Mouse (Mus musculus): Measurements from ENCODE around the gene Fam98a.
A peak's percentile ranks its signal among the peaks of the same experiment; 100 is the strongest.

The Fam98a gene

DNA sequence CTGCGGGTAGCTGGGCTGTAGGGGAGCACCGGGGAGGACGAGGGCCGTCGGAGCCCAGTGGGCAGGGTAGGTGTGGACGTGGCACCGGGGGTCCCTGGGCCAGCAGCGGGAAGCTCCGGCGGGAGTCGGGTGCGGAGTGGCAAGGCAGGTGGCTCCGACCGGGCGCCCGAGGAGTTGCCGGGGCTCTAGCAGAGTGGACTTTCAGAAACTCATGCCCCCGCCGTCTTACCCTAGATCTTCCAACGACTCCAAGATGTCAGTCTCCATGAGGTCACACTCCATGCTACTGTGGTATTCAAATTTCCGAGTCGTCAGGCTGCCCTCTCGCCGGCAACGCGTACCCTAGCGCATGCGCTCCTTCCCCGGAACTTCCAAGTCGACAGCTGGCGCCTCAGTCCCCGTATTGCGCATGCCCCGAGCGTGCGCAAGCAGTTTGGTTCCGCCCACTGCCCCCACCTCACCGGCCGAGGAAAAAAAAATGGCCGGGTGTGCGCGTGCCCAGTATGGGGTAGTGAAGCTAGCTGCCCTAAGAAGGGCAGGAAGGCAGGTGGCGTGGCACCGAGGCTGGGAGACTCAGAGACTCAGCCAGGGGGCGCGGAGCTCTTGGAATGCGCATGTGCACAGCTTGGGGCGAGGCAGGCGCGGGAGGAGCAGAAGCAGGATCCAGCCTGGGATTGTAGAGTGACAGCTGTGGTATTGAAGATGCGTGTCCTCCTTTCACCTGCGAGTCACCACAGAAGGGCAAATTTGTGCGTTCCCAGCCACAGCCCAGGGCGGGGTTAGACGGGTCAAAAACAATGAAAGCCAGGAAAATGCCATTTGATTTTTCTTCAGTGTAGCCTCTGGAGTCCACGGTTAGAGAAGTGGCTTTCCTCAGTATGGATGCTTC, at the start of gene Fam98a:
Gene Fam98a, minus strand, starts transcription at position 435 of the 889 bp plus-strand sequence.
- DNase-seq = peak; percentile 98

DNA sequence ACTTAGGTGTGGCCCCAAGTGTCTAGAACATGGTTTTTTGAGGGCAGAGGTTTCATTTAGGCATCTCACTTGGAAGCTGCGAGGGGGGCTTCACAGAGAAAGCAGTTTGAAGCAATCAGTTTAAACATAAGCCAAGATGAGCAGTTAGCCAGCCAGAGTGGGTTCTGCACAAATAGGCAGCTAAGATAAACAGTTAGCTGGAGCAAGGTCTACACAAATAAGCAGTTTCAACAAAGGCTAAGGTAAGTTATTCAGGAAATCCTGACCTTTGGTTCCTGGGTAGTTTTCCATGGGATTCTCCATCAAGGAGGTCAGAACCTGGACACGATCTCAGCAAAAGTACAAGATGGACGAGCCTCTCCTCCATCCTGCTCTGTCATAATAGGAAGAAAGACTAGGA, 46.9 kb upstream of the Fam98a start:
- DNase-seq = no peak

DNA sequence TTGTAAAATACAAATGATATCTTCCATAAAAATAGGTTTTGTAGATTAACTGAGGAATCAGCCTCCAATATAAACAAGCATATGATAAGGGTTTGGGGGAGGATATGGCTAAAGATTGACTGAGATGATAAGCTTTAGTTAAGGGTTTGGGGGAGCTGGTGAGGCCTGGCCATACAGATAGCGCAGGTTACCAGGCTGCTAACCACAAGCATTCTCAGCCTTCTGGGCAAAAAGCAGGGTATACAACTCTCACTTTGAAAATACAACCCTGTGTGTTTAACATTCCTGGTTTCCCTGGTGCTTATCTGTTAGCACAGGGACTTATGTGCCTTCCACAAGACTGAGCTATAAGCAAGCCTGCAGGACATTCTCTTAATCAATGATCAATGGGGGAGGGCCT, 31.0 kb upstream of the Fam98a start:
- no peak for DNase-seq

DNA sequence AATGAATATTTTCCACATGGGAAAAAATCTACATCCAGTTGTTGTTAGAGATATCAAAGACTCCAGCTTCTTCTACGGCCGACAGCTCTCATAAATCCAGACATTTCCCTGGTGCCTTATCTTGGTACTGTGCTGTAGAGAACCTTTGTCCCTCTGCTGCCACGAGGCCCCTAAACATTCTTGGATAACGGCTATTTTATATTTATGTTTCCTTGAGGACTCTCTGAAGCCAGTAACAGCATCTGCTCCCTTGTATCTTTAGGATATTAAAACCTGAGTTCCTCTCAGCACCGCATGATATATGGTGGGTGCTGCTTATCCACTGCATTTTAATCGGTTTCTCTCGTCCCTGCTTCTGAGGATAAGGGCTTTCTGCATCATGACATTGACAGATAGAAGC, 23.9 kb upstream of the Fam98a start:
- DNase-seq = no peak

DNA sequence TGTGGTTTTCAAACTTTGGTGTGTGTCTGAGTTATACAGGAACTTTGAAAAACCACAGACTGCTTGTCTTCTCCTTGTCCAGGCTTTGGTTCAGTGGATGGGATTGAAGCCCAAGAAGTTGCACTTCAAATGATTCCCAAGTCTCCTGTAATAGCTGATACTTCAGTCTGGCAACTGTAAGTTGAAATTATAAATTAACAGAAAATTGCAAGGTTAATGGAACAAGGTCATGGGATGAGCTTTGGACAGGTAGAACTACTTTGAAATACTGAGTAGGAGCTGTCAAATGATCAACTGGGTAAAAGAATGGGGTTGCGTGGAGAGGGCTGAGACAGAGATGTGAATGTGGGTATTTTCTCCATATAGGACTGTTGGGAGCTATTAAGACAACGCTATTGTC, 6.3 kb upstream of the Fam98a start:
- no peak for DNase-seq

DNA sequence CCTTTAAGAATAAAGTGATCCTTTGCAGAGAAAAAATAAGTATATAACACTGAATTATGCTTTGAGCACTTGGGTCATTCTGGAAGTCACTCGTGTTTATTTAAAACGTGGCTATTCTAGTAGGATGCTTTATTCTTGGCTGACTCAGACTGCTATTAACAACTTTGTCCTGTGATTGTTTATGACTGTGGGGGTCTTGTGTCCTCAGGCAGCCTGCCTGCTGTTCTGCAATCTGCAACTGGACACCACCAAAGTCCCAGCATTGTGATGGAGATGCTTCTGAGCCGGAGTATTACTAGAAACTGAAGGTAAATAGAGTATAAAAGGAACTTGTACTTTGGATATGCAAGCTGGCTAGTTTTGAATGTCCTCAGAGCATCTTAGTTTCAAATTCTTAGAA, 5.3 kb upstream of the Fam98a start:
- no peak for DNase-seq

DNA sequence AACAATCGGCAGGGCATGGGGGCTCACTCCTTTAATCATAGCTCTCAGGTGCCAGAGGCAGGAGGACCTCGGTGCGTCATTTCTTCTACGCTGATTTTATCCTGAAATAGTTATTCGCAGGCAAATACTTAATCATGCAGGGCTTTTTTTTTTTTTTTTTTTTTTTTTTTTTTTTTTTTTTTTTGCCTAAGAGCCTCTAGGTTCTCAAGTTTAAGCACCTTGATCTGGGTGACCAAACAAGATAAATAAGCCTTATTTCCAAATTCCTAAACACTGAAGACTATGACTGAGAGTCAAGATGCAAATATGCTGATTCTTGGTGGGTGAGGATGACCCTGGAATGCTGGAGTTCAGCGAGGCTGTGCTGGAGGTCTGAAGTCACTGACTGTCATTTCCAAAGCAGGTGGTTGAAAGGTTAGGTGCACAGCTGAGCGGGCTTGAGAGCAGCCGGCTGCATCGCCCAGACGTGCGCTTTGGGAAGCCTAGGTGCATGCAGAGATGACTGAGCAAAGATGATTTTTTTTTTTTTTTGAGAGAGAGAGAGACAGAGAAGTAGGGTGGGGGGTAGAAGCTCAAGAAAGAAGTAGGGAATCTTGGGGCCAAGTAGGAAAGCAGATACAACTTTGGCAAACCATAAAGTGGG, 854 bp downstream of the Fam98a start:
- DNase-seq = no peak

DNA sequence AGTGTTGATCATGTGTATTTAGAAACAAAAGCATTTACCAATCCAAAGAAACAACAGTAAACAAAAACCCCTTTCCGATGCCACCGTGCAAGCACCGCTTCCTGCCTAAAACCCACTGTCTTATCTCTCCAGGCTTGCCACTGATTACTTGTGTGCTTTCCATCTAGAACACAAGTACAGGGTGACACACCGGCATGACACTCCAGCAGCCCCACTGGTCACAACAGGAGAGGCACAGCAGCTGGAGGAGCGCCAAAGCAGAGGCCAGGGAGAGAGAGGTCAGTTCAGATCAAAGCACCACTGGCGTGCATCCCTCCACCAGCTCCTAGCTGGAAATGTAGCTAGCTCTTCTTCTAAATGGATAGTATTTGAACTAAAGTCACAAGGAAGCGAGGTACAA, 7.5 kb downstream of the Fam98a start:
- DNase-seq = no peak

DNA sequence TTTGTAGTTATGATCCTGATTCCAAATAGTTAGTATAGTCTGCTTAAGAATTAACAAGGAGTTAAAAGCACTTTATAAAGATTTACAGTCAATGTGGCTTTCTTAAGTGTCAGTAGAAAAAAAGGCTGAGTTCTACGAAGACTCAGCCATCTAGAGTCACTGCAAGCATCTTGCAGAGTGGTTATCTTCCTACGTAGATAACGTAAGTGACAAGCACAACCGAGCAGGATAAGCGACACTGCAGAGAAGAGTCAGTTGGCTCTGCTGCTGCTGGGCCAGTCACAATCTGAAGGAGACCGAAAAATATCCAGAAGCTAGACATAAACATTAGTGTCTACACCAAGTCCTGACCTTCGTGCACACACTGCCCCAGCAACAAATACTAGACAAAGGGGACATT, 8.3 kb downstream of the Fam98a start:
- DNase-seq = no peak

DNA sequence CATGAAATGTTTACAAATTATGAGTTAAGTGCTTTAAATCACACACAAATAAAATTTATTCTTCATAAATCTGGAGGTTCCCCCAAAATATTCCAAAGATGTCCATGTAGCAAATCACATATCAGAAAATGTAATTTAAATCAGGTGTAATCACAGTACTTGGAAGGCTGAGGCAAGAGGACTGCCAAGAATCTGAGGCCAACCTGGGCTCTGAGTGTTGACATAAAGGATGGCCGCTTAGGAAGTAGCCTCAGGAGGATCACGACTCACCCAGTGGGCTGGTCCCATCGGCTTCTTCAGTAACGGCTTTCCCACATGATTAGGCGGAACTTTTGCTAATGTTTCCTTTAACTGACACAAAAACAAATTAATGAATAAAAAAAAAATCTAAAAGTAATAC, 11.9 kb downstream of the Fam98a start:
- no peak for DNase-seq

DNA sequence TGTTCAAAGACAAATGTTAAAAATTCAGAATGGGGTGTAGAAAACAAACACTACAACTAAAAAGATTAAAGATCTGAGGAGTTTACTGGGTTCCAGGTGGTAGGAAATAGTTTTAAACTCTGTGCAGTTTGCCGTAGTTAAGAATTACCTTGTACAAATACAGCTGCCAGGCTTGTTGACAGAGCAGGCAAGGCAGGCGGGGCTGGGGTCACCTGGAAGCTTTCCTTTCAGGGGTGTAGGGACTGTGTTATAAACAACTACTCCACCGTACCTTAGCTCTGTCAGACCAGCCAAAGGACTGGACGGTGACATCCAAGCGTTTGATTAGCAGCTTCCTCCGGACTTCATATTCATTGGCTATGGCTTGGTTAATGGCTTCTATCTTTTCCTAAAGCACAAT, 12.6 kb downstream of the Fam98a start:
- no peak for DNase-seq

DNA sequence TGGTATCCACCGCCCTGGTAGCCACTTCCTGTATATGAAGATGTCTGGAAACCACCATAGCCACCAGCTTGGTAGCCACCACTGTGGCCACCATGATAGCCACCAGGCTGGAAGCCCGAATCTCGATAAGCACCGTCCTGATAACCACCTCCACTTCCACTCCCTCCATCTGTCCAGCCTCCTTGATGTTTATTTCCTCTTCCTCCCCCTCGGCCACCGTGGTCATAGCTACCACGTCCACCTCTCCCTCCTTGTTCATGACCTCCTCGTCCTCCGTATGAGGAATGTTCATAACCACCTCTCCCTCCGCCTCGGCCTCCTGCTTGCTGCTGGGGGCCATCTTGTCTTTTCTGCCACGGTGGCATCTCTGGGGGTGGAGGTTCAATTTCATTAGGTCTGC, 13.3 kb downstream of the Fam98a start:
- DNase-seq = no peak

DNA sequence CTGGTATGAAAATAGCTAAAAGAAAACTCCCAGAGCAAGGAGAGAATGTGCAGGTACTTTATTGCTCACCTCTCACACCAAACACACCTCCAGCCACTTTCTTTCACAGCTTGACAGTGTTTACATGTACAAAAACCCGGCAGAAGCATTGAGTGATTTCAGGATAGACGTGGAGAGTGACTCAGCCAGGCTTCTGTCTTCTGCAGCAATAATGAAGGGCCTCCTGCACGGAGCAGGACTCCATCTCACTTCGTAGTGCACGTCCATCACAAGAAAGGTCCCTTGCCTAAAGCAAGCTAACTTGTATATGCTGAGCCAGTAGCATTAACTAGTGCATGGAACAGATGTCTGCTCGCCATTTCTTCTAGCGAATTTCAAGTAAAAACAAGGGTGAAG, 14.7 kb downstream of the Fam98a start:
- DNase-seq = no peak

DNA sequence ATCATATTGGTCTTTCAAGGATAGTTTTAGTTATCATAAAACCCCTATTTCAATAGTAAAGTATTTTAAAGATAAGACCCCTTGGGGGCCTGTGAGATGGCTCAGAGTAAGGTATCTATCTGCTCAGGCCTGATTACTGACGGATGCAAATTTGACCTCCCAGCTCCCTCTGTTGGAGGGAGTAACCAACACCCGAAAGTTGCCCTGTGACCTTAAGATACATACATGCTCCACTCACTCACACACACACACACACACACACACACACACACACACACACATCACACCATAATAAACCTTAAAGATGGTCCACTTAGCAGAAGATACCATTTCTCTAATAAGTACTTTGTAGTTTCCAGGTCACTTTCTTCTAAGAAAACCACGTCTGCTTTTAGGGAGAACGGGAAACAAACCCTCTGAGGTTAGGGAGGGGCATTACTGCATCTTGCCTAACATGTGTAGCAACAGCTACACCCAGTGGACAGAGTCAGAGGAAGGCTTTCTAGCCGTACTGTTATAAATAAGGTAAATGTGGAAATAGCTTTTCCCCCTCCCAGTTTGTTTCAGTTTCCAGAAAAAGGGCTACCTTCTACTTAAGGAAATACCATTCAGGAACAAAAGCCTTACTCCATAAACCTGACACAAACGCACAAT, 15.2 kb downstream of the Fam98a start:
- peak; percentile 60 for DNase-seq

DNA sequence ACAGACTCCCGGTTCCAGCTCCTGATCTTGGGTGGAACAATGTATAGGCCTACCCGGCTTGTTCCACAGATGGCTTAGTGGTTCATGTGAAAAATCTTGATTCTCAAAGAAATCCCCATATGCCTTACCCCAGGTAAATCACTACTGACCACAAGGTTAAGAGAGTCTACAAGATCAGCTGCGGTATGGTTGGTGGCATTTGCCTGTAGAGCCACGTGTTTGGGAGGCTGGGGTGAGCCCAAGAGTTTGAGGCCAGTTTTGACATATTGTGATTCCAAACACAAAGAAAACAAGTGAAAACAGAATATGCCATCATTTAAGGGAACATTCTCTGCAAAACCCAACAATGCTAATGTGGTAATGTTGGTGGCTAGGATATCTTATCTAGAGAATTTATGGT, 16.1 kb downstream of the Fam98a start:
- DNase-seq = no peak

DNA sequence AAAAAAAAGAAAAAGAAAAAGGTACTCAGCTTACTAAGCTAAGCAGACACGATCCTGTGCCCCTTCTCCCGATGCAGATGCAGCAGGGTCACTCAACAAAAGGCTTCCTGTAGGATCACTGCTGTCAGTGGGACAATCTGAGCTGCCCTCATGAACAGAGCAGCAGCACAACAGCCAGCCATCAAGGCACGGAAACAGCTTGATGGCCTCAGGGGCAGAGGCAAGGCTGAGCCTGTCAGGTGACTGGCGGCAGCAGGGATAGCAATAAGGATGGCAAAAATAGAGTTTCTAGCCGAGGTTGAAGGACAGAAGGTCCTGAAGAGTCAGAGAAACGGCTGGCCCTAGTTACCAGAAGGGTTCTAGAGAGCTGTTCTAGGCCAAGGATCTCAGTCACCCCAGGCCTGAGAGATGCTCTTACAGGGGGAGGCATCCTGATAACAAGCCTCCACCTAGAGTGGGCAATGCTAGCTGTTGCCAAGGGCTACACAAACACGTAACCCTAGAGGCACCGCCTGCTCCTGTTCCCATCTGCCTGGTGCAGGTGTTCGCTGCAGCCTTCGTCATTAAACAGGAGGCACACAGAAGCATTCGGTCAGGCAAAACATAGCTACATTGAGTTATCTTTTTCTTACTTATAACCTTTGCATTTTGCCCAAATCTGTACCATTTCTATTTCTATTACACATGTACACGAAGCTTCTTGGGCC, 17.3 kb downstream of the Fam98a start:
- no peak for DNase-seq

DNA sequence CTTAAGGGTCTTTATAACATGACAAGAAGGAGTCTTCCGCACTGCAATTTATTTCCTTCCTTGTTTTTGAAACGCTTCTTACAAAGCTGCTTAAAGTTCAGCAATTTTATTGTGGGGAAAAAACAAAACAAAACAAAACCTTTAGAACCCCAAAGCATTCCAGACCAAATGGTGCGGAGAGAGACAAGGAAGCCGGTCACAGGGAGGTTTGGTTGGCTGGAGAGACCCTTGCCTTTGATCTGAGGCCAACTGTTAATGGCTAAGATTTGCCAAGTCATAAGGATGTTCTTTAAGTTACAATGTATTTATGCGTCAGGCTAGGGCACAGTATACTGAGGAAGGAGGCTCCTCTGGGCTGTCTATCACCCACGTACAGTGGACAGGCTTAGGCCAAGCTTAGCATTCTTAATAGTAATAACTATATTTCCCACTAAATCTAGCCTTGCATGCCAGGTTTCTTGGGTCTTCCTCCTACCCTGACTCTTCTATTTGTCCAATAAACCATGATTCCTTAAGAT, 19.2 kb downstream of the Fam98a start:
- DNase-seq = no peak

DNA sequence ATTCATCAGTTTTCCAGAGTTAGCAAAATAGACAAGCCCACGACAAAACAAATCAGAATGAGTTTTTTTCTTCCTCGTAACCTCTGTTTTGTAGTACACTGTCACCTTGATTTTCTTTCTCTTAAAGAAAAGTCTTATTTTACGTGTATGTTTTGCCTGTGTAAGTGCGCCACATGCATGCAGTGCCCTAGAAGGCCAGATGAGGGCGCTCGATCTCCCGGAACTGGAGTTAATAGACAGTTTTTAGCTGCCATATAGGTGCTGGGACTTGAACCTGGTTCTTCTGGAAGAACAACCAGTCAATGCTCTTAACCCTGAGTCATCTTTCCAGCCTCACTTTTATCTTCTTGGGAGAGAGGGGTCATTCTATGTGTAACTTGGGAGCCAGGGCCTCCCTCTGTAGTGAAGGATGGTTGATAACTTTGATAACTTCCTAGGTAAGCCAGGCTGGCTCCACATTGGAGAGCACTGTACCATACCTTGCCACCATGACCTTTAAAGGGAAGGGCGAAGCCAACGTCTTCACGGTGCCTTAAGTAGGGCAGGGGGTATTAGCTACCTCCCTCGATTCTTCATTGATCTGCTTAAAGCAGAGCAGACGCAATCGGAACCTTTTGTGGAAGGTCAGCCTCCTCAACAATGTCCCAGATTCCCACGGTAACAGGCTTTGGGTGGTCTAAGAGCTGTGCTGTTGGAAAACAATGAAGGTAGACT, 22.4 kb downstream of the Fam98a start:
- DNase-seq = no peak

DNA sequence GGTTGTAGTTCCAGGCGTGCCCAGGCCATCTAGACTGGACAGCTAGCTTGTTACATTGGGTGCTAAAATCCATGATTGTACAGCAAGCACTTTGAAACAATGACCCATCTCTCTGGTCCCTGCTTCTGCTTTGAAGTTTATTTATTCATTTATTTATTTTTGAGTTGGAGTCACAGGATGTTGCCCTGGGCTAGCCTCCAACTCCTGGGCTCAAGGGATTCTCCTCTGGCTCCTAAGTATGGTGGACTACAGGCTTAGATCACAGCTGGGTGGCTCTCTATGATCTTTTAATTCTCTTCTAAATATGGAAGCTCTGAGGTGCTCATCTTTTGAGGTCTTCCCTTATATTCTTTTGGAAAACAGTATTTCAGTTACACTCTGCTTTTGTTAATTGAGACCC, 25.3 kb downstream of the Fam98a start:
- no peak for DNase-seq

DNA sequence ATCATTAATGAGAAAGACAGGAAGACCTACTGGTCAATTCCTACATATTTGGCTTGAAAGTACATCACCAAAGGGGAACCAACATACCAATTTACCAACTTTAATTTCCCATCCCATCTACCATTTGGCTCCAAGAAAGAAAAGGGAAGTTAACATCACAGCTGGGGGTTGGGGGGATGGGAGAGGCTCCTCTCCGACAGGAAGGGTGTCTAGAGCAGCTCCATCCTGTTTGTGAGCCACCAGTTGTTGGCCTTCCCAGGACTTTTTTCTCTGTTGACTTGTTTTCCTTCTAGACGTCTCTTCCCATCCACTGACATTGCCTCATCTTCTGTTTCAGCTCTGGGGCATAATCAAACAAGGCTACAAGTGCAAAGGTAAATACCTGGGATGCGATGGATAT, 27.9 kb downstream of the Fam98a start:
- peak; percentile 31 for DNase-seq

DNA sequence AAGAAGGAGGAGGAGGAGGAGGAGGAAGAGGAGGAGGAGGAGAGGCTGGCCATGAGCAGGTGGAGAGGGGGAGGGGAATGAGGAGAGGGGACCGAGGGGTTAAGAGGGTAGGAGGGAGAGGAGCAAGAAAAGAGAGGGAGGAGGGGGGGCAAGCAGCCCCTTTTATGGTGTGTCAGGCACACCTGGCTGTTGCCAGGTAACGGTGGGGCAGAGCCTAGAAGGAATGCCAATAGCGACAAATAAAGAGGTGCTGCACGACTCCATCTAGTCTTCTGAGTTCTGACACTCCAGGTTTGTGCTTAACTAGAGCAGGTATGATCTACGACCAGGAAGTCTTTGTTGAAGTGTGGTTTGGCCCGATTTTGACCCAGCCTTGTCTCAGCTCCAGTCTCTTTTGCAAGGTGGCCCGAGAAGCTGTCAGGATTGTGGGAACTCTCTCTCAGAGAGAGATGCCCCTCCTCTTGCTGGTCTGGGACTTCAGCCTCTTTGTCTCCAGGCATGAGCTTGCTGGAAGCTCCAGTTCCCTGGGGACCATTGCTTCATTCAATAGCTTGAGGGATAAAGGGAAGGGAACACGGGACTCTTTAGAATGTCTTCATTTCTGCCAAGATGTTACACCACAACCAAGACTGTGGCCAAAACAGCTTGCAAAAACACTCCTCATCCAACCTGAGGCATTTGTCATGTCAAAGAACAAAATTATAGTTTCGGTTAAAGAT, 29.2 kb downstream of the Fam98a start:
- no peak for DNase-seq
